Comparison of ENCODE assay signal across 19 mouse cellular contexts in genomic region chr3:52999016-52999744, GRCm38 (mm10). TPM values are rescaled to one million over a fixed set of nuclear protein-coding genes. Genes with fewer than 3 reads are reported as not detected.
A peak's percentile ranks its signal among the peaks of the same experiment; 100 is the strongest.
DNase-seq lines count a peak whose midpoint lies in the region; ATAC-seq and TF ChIP-seq lines count a peak whose summit lies in the region.
"Had no signal": no experiment of that assay in that cellular context is flagged by ENCODE, and none has a peak within 500 bp of the region (broad histone marks: within the 10 kb centered on the region; RNA-seq: fewer than 3 reads in every experiment).

No protein-coding gene starts in this region.

- 83% methylated on average over 15 of the region's 15 CpGs for WGBS in hindbrain, embryonic 12.5 days
- 86% methylated on average over 15 of the region's 15 CpGs for WGBS in hindbrain, embryonic 14.5 days
- 30% methylated on average over 15 of the region's 15 CpGs for WGBS in kidney, embryonic 16.5 days
- WGBS in limb, embryonic 10.5 days, result 60% methylated on average over 15 of the region's 15 CpGs
- 76% methylated on average over 15 of the region's 15 CpGs for WGBS in intestine, postnatal 0 days

- H3K9me3 ChIP-seq in hindbrain, embryonic 12.5 days (replicated peaks), result no peaks in the 10 kb centered on the region
- no peaks in the 10 kb centered on the region for H3K9me3 ChIP-seq in hindbrain, embryonic 14.5 days (ENCODE audit: control insufficient read depth, low read length)
- no peaks in the 10 kb centered on the region for H3K9me3 ChIP-seq in kidney, embryonic 16.5 days (ENCODE audit: low read length)
- H3K9me3 ChIP-seq in limb, embryonic 10.5 days (replicated peaks), result no peaks in the 10 kb centered on the region
- H3K9me3 ChIP-seq in intestine, postnatal 0 days (ENCODE audit: control insufficient read depth), result no peaks in the 10 kb centered on the region
- H3K9me3 ChIP-seq: embryonic facial prominence, embryonic 13.5 days; hindbrain, embryonic 13.5 days; limb, embryonic 15.5 days had no signal

- no peak for DNase-seq in hindbrain, embryonic 14.5 days (ENCODE audit: low spot score)
- peak; percentile 17 for DNase-seq in forelimb bud, embryonic 11.5 days (ENCODE audit: low read depth, low spot score)
- DNase-seq in limb, embryonic 10.5 days (ENCODE audit: low spot score), result peak; percentile 35
- no peak for DNase-seq in adrenal gland, postnatal 4 days (ENCODE audit: low spot score in 2 of 2)
- DNase-seq in cerebellum, adult 9-10 months, result no peak
- DNase-seq: B cell, adult 2 months; cerebellum, adult 18-20 months; gastrocnemius, postnatal 25 days; layer of hippocampus, adult 9-11 months; liver, postnatal 0 days; midbrain, embryonic 14.5 days; thymus, postnatal 25 days had no signal

- H3K27me3 ChIP-seq in hindbrain, embryonic 12.5 days, result no peaks in the 10 kb centered on the region
- H3K27me3 ChIP-seq in hindbrain, embryonic 14.5 days (ENCODE audit: control insufficient read depth, insufficient read depth, low read length), result no peaks in the 10 kb centered on the region
- no peaks in the 10 kb centered on the region for H3K27me3 ChIP-seq in kidney, embryonic 16.5 days (ENCODE audit: insufficient read depth, low read length)
- no peaks in the 10 kb centered on the region for H3K27me3 ChIP-seq in limb, embryonic 10.5 days (ENCODE audit: low read depth, poor library complexity, severe bottlenecking)
- H3K27me3 ChIP-seq in intestine, postnatal 0 days (replicated peaks; ENCODE audit: control insufficient read depth, insufficient read depth, low read length), result no peaks in the 10 kb centered on the region
- H3K27me3 ChIP-seq: embryonic facial prominence, embryonic 13.5 days; hindbrain, embryonic 13.5 days; limb, embryonic 15.5 days had no signal

- H3K27ac ChIP-seq in hindbrain, embryonic 12.5 days, result no peak overlapping the region
- H3K27ac ChIP-seq in hindbrain, embryonic 14.5 days, result no peak overlapping the region
- H3K27ac ChIP-seq in kidney, embryonic 16.5 days (ENCODE audit: low read length), result no peak overlapping the region
- peak overlapping the region; percentile 72 for H3K27ac ChIP-seq in limb, embryonic 10.5 days
- H3K27ac ChIP-seq in intestine, postnatal 0 days (ENCODE audit: low read depth, low read length), result no peak overlapping the region
- H3K27ac ChIP-seq: embryonic facial prominence, embryonic 13.5 days; hindbrain, embryonic 13.5 days; limb, embryonic 15.5 days had no signal

- no peak for ATAC-seq in hindbrain, embryonic 12.5 days (ENCODE audit: low FRiP score)
- ATAC-seq in hindbrain, embryonic 14.5 days (ENCODE audit: low FRiP score), result no peak
- ATAC-seq in kidney, embryonic 16.5 days (ENCODE audit: low FRiP score, low TSS enrichment), result 0 out of 2 replicates have a peak, but pooled peaks have one; percentile 55
- no peak for ATAC-seq in intestine, postnatal 0 days
- ATAC-seq: forebrain, embryonic 14.5 days; liver, postnatal 0 days had no signal

- no peak for TF ChIP-seq CTCF in intestine, postnatal 0 days (IDR thresholded peaks at IDR 0.05; ENCODE audit: low read depth)

- H3K36me3 ChIP-seq in hindbrain, embryonic 12.5 days, result peaks cover 60% of the 10 kb centered on the region
- H3K36me3 ChIP-seq in hindbrain, embryonic 14.5 days (replicated peaks; ENCODE audit: control insufficient read depth, insufficient read depth), result peaks cover 84% of the 10 kb centered on the region
- H3K36me3 ChIP-seq in kidney, embryonic 16.5 days (ENCODE audit: insufficient read depth, low read length), result peaks cover 26% of the 10 kb centered on the region
- H3K36me3 ChIP-seq in limb, embryonic 10.5 days, result peaks cover 59% of the 10 kb centered on the region
- peaks cover 71% of the 10 kb centered on the region for H3K36me3 ChIP-seq in intestine, postnatal 0 days (ENCODE audit: control insufficient read depth, insufficient read depth)

- no peaks in the 10 kb centered on the region for H3K4me1 ChIP-seq in hindbrain, embryonic 12.5 days
- H3K4me1 ChIP-seq in hindbrain, embryonic 14.5 days (replicated peaks; ENCODE audit: control insufficient read depth, insufficient read depth, low read length), result no peaks in the 10 kb centered on the region
- peaks cover 13% of the 10 kb centered on the region for H3K4me1 ChIP-seq in kidney, embryonic 16.5 days (ENCODE audit: insufficient read depth, low read length)
- H3K4me1 ChIP-seq in limb, embryonic 10.5 days, result peaks cover 21% of the 10 kb centered on the region
- no peaks in the 10 kb centered on the region for H3K4me1 ChIP-seq in intestine, postnatal 0 days (replicated peaks; ENCODE audit: control insufficient read depth, insufficient read depth, low read length)
- H3K4me1 ChIP-seq: hindbrain, embryonic 13.5 days; limb, embryonic 15.5 days had no signal

- no peak overlapping the region for H3K4me2 ChIP-seq in hindbrain, embryonic 12.5 days (replicated peaks)
- H3K4me2 ChIP-seq in hindbrain, embryonic 14.5 days (replicated peaks), result no peak overlapping the region
- H3K4me2 ChIP-seq in kidney, embryonic 16.5 days (replicated peaks; ENCODE audit: low read depth, low read length), result no peak overlapping the region
- no peak overlapping the region for H3K4me2 ChIP-seq in intestine, postnatal 0 days (replicated peaks; ENCODE audit: low read depth)
- H3K4me2 ChIP-seq: embryonic facial prominence, embryonic 13.5 days; hindbrain, embryonic 13.5 days; limb, embryonic 15.5 days had no signal

- no peak overlapping the region for H3K4me3 ChIP-seq in hindbrain, embryonic 12.5 days
- H3K4me3 ChIP-seq in hindbrain, embryonic 14.5 days (replicated peaks; ENCODE audit: low read length), result no peak overlapping the region
- no peak overlapping the region for H3K4me3 ChIP-seq in kidney, embryonic 16.5 days (ENCODE audit: low read length)
- H3K4me3 ChIP-seq in limb, embryonic 10.5 days, result no peak overlapping the region
- H3K4me3 ChIP-seq in intestine, postnatal 0 days (ENCODE audit: low read depth, low read length), result no peak overlapping the region
- H3K4me3 ChIP-seq: embryonic facial prominence, embryonic 13.5 days; hindbrain, embryonic 13.5 days; limb, embryonic 15.5 days had no signal

- H3K9ac ChIP-seq in hindbrain, embryonic 12.5 days, result peak overlapping the region; percentile 38; the same call in 1 of the 2 replicates
- H3K9ac ChIP-seq in hindbrain, embryonic 14.5 days, result no peak overlapping the region
- H3K9ac ChIP-seq in kidney, embryonic 16.5 days (replicated peaks; ENCODE audit: low read length), result no peak overlapping the region
- no peak overlapping the region for H3K9ac ChIP-seq in intestine, postnatal 0 days (ENCODE audit: low read depth, low read length)
- H3K9ac ChIP-seq: embryonic facial prominence, embryonic 13.5 days; hindbrain, embryonic 13.5 days; limb, embryonic 15.5 days; liver, postnatal 0 days had no signal

RNA-seq across cellular contexts. Expression of gene Cog6, which starts 17.9 kb away (rescaled TPM):
- polyA plus RNA-seq in hindbrain, embryonic 12.5 days (2016; fragmentation: Nextera tagmentation; extraction: Ambion mirVana), result 57.3 and 59.5 TPM in 2 replicates
- polyA plus RNA-seq in hindbrain, embryonic 14.5 days (2014; fragmentation: Nextera tagmentation; extraction: Ambion mirVana), result 58.1 and 62.9 TPM in 2 replicates
- polyA plus RNA-seq in kidney, embryonic 16.5 days (2015; fragmentation: Nextera tagmentation; extraction: Ambion mirVana), result 52.4 and 53.3 TPM in 2 replicates
- polyA plus RNA-seq in limb, embryonic 10.5 days (2016; fragmentation: Nextera tagmentation; extraction: Ambion mirVana), result 36.4 and 46.3 TPM in 2 replicates
- total RNA-seq in adrenal gland, postnatal 4 days (2021), result 10 to 100 TPM; 32.2 to 33.8 TPM
- polyA plus RNA-seq in intestine, postnatal 0 days (2015; fragmentation: Nextera tagmentation; extraction: Ambion mirVana), result 21.9 and 23.6 TPM in 2 replicates

RNA-seq across cellular contexts. Expression of gene Lhfp, which starts 42.1 kb away (rescaled TPM):
- 62.1 and 64.2 TPM in 2 replicates for polyA plus RNA-seq in hindbrain, embryonic 12.5 days (2016; fragmentation: Nextera tagmentation; extraction: Ambion mirVana)
- polyA plus RNA-seq in hindbrain, embryonic 14.5 days (2014; fragmentation: Nextera tagmentation; extraction: Ambion mirVana), result 48.3 and 54.9 TPM in 2 replicates
- 130 and 139 TPM in 2 replicates for polyA plus RNA-seq in kidney, embryonic 16.5 days (2015; fragmentation: Nextera tagmentation; extraction: Ambion mirVana)
- polyA plus RNA-seq in limb, embryonic 10.5 days (2016; fragmentation: Nextera tagmentation; extraction: Ambion mirVana), result 61.8 and 90.1 TPM in 2 replicates
- total RNA-seq in adrenal gland, postnatal 4 days (2021), result 10 to 100 TPM; 38.3 to 40.6 TPM
- 30.2 and 31.3 TPM in 2 replicates for polyA plus RNA-seq in intestine, postnatal 0 days (2015; fragmentation: Nextera tagmentation; extraction: Ambion mirVana)

Comparison
In these comparisons a context has a peak if more than half of its experiments do, and no peak if none do; other contexts are left out.
1. DNase-seq: peak in forelimb bud, embryonic 11.5 days (single experiment) and limb, embryonic 10.5 days (single experiment); none in hindbrain, embryonic 14.5 days (single experiment), adrenal gland, postnatal 4 days (0 of 2) and cerebellum, adult 9-10 months (single experiment).